Mouse (Mus musculus) heart, embryonic 10.5 days (tissue): ENCODE measurements around the gene Lsamp. TPM values are rescaled to one million over a fixed set of nuclear protein-coding genes. Genes with fewer than 3 reads are reported as not detected.

Experiments used
- DNase-seq: peaks from one replicate; pipeline ENCODE4 v3.0.0-alpha.2; 2017; ENCODE audit warnings: low spot score
- H3K27ac ChIP-seq: fragments of 300-500 bp; sonication (generic); 2 replicates; pipeline ENCODE4 v1.5.1; 2016; ENCODE audit warnings: mild to moderate bottlenecking
- H3K27me3 ChIP-seq: fragments of 300-500 bp; sonication (generic); 2 replicates; pipeline ENCODE4 v1.6.1; 2016; ENCODE audit warnings: mild to moderate bottlenecking; ENCODE audit not compliant: poor library complexity, insufficient read depth, severe bottlenecking
- H3K36me3 ChIP-seq: fragments of 300-500 bp; sonication (generic); 2 replicates; pipeline ENCODE4 v1.6.1; 2016; ENCODE audit warnings: mild to moderate bottlenecking, moderate library complexity
- H3K4me1 ChIP-seq: fragments of 300-500 bp; sonication (generic); 2 replicates; pipeline ENCODE4 v1.6.1; 2016; ENCODE audit warnings: mild to moderate bottlenecking
- H3K4me3 ChIP-seq: fragments of 300-500 bp; sonication (generic); 2 replicates; pipeline ENCODE4 v1.5.1; 2016; ENCODE audit warnings: mild to moderate bottlenecking, moderate library complexity
- H3K9me3 ChIP-seq: fragments of 300-500 bp; sonication (generic); 2 replicates; pipeline ENCODE4 v1.6.1; 2016; ENCODE audit warnings: mild to moderate bottlenecking, moderate library complexity
- WGBS: fragments of 180-500 bp; shearing (Covaris S2); methylation state at CpG from one replicate; pipeline ENCODE4 v1.1.7; 2016; 5-methylcytosine and 5-hydroxymethylcytosine counted together
- polyA plus RNA-seq: library from polyadenylated mRNA; unstranded; fragments of >200 nt; fragmentation: Nextera tagmentation; extraction: Ambion mirVana; gene quantifications from 2 replicates; pipeline ENCODE4 v1.2.1, GENCODE M21; 2016

Lsamp gene
- polyA plus RNA-seq, 1 experiment from 2014 or later = 2.1 TPM

DNA sequence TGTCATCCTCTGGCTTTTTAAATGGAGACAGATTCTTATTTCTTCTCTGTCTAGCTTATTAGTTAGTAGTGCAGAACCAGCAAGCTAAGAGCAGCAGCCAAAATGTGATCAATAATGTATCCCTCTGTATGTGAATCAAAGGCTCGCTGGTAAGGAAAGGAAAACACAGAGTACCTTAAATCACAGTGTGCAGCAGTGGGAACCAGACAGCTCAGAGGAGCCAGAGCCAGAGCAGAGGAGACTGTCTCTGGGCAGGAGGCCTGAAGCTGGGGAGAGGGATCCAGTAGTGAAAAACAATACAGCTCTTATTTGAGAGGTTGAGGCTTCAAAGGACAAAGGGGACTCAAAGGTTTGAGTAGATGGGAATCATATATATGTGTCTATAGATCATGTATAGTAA lies 857.6 kb downstream of the Lsamp start:
- Histone ChIP-seq H3K4me1 (no peaks in the 10 kb centered on the region), H3K27ac (no peak overlapping the region), H3K4me3 (no peak overlapping the region), H3K27me3 (no peaks in the 10 kb centered on the region), H3K9me3 (no peaks in the 10 kb centered on the region), H3K36me3 (no peaks in the 10 kb centered on the region)
- DNase-seq = no peak
- WGBS = 77% methylated on average over 1 of the region's 1 CpGs

DNA sequence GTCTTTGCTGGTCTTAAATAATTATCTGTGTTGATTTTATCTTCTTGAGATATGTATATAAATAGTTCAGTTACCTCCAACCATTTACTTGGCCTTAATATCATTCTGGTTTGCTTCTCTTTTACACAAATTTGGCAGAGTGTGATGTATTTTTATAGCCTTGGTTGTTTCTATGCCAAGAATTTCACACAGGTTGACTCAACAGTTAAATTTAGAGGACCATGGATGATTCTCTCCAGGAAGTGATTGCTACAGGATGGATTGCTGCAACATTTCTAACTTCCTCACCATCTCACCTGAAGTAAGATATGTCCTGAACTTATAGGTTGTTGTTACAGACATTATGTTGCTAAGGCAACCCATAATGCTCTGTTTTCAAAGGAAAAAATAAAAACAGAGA lies 882.6 kb downstream of the Lsamp start:
- no peaks in the 10 kb centered on the region for H3K36me3 ChIP-seq
- no peak overlapping the region for H3K27ac ChIP-seq
- no peaks in the 10 kb centered on the region for H3K9me3 ChIP-seq
- no peak for DNase-seq
- H3K27me3 ChIP-seq = no peaks in the 10 kb centered on the region
- H3K4me3 ChIP-seq = no peak overlapping the region
- H3K4me1 ChIP-seq = no peaks in the 10 kb centered on the region

DNA sequence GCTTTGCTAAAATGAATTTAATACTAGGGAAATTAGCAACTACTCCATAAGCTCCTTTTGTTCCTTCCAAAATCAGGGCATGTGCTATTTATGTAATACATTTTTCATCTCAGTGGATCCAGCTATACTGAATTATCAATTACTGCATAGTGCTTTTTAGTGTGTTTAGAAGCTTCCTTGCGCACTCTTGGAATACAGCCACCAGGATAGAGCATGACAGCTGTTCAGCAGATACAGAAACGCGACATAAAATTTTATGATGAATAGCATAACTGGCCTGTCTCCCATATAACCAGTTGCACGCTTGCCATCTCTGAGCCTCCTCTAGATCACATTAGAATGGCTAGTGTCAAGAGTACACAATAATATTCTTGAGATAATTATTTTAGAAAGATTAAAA lies 894.1 kb downstream of the Lsamp start:
- Histone ChIP-seq H3K27me3 (no peaks in the 10 kb centered on the region), H3K9me3 (no peaks in the 10 kb centered on the region), H3K27ac (no peak overlapping the region), H3K4me3 (no peak overlapping the region), H3K36me3 (no peaks in the 10 kb centered on the region), H3K4me1 (no peaks in the 10 kb centered on the region)
- WGBS = 85% methylated on average over 4 of the region's 4 CpGs
- DNase-seq = no peak

- 77% methylated on average over 5 of the region's 5 CpGs for WGBS
- no peak for DNase-seq
- no peaks in the 10 kb centered on the region for H3K27me3 ChIP-seq
- H3K4me1 ChIP-seq = no peaks in the 10 kb centered on the region
- no peak overlapping the region for H3K27ac ChIP-seq
- H3K36me3 ChIP-seq = no peaks in the 10 kb centered on the region
- H3K4me3 ChIP-seq = no peak overlapping the region
- no peaks in the 10 kb centered on the region for H3K9me3 ChIP-seq
Observed at GRCm38 (mm10) chr16:40881942-40882341, 897.8 kb downstream of the Lsamp start.

DNA sequence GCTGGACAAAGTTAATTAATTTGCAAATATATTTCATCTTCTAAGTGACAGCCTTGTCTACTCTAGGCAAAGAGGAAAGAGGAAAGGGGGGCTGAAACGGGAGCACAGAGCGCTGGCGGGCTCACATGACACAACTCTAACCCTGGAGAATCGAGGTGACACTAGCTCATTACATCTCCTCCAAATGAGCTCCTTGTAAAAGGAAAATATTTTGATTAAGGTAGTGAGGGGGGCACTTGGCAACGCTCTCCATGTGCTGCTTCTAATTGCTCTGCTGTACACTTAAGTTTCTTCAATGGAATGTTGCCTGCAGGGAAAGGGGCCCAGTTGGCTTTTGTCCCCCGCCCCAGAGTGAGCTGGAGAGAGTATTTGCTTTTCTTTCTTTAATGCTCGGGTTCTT lies 907.2 kb downstream of the Lsamp start:
- no peak overlapping the region for H3K27ac ChIP-seq
- no peaks in the 10 kb centered on the region for H3K4me1 ChIP-seq
- DNase-seq = no peak
- no peaks in the 10 kb centered on the region for H3K27me3 ChIP-seq
- 41% methylated on average over 7 of the region's 7 CpGs for WGBS
- no peaks in the 10 kb centered on the region for H3K36me3 ChIP-seq
- no peak overlapping the region for H3K4me3 ChIP-seq
- no peaks in the 10 kb centered on the region for H3K9me3 ChIP-seq

GRCm38 (mm10) chr16:40897768-40898327 lies 913.7 kb downstream of the Lsamp start:
- DNase-seq = no peak
- Histone ChIP-seq H3K4me1 (no peaks in the 10 kb centered on the region), H3K27me3 (no peaks in the 10 kb centered on the region), H3K36me3 (no peaks in the 10 kb centered on the region), H3K4me3 (no peak overlapping the region), H3K27ac (no peak overlapping the region), H3K9me3 (no peaks in the 10 kb centered on the region)
- WGBS = 71% methylated on average over 4 of the region's 4 CpGs

DNA sequence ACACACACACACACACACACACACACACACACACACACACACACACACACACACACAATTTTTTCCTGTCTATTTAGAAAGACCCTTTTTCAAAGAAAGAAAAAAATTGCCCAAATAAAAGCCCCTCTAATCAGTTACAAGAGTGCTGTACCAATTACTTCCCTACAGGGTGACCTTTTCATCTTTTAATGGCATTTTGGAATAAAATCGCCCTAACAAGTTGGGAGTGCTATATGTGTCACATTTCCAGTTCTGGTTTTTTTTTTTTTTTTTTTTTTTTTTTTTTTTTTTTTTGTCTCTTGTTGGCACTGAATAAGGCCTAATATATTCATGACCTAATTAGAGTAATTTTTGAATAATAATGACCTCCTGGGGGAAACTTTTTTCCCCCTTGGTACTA lies 923.7 kb downstream of the Lsamp start:
- Histone ChIP-seq H3K4me1 (no peaks in the 10 kb centered on the region), H3K4me3 (no peak overlapping the region), H3K9me3 (no peaks in the 10 kb centered on the region), H3K27ac (no peak overlapping the region), H3K27me3 (no peaks in the 10 kb centered on the region), H3K36me3 (no peaks in the 10 kb centered on the region)
- 63% methylated on average over 1 of the region's 1 CpGs for WGBS
- DNase-seq = no peak

- Histone ChIP-seq H3K27me3 (no peaks in the 10 kb centered on the region), H3K4me3 (no peak overlapping the region), H3K9me3 (no peaks in the 10 kb centered on the region), H3K27ac (no peak overlapping the region), H3K36me3 (no peaks in the 10 kb centered on the region), H3K4me1 (no peaks in the 10 kb centered on the region)
- 80% methylated on average over 2 of the region's 2 CpGs for WGBS
- DNase-seq = no peak
Observed at GRCm38 (mm10) chr16:40914141-40914540, 930.0 kb downstream of the Lsamp start.

DNA sequence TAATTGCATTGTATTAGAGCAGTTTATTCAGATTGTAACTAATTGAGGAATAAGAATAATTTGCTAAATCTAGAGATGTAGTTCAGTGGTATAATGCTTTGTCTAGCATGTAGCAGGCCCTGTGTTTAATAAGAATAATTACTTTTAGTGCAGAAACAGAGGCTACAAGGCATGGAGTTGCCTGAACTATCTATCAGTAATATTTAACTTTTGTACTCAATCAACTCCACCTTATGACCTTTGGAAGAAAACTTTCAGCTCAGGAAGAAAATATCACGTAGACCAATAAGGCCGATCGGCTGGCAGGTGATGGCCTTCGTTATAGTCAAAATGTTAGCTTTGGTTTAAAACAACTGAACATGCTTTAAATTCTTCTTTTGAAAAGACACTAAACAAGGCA lies 946.4 kb downstream of the Lsamp start:
- H3K27me3 ChIP-seq = no peaks in the 10 kb centered on the region
- no peaks in the 10 kb centered on the region for H3K4me1 ChIP-seq
- no peak overlapping the region for H3K27ac ChIP-seq
- H3K9me3 ChIP-seq = no peaks in the 10 kb centered on the region
- DNase-seq = no peak
- no peak overlapping the region for H3K4me3 ChIP-seq
- no peaks in the 10 kb centered on the region for H3K36me3 ChIP-seq
- 93% methylated on average over 4 of the region's 4 CpGs for WGBS

- Histone ChIP-seq H3K27me3 (no peaks in the 10 kb centered on the region), H3K36me3 (no peaks in the 10 kb centered on the region), H3K4me1 (no peaks in the 10 kb centered on the region), H3K9me3 (no peaks in the 10 kb centered on the region), H3K4me3 (no peak overlapping the region), H3K27ac (no peak overlapping the region)
- no peak for DNase-seq
- 86% methylated on average over 3 of the region's 3 CpGs for WGBS
Observed at GRCm38 (mm10) chr16:40942266-40942665, 958.1 kb downstream of the Lsamp start.

DNA sequence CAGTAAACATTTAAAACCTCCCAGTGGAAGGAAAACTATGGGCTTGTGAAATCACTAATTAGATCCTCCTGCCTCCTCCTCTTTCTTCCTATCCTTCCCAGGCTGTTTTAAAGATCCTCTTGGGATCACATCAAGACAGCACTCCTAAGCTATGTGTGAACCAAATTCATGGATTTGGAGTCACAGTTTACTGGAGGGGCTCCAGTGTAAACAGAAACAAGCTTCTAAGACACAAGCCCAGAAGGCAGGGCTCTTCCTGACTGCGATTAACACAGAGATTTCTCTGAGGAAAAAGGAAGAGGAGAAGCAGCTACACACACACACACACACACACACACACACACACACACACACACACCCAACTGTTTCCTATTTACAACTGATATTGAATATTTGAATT lies 961.7 kb downstream of the Lsamp start:
- DNase-seq = no peak
- Histone ChIP-seq H3K4me1 (no peaks in the 10 kb centered on the region), H3K36me3 (no peaks in the 10 kb centered on the region), H3K9me3 (no peaks in the 10 kb centered on the region), H3K27ac (no peak overlapping the region), H3K4me3 (no peak overlapping the region), H3K27me3 (no peaks in the 10 kb centered on the region)
- WGBS = 40% methylated on average over 1 of the region's 1 CpGs

DNA sequence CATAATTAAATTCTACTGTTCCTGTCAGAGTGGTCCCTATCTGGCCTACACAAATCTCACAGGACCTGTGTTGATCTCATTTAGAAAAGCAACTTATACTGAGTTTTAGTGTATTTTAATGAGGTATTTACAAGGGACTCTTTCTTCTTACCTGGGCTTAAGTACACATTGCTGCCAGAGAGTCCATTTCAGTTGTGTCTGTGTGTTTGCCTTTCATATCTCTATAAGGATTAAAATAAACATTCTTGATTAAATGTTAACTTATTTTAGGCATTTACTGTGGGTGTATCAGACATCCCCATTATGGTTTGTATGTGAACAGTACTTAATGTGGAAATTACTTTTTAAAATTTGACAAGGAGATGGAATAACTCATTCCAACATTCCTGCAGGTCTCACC lies 963.9 kb downstream of the Lsamp start:
- H3K27me3 ChIP-seq = no peaks in the 10 kb centered on the region
- no peak overlapping the region for H3K4me3 ChIP-seq
- H3K27ac ChIP-seq = no peak overlapping the region
- H3K4me1 ChIP-seq = no peaks in the 10 kb centered on the region
- H3K9me3 ChIP-seq = no peaks in the 10 kb centered on the region
- H3K36me3 ChIP-seq = no peaks in the 10 kb centered on the region
- DNase-seq = no peak

GRCm38 (mm10) chr16:40959211-40959610 lies 975.0 kb downstream of the Lsamp start:
- DNase-seq = no peak
- H3K9me3 ChIP-seq = no peaks in the 10 kb centered on the region
- H3K27me3 ChIP-seq = no peaks in the 10 kb centered on the region
- no peak overlapping the region for H3K4me3 ChIP-seq
- WGBS = 63% methylated on average over 2 of the region's 2 CpGs
- H3K27ac ChIP-seq = no peak overlapping the region
- 0 out of 2 replicates have a peak, but pooled peaks cover 3% of the 10 kb centered on the region for H3K4me1 ChIP-seq
- no peaks in the 10 kb centered on the region for H3K36me3 ChIP-seq

- Histone ChIP-seq H3K27me3 (no peaks in the 10 kb centered on the region), H3K36me3 (no peaks in the 10 kb centered on the region), H3K9me3 (no peaks in the 10 kb centered on the region), H3K4me1 (0 out of 2 replicates have a peak, but pooled peaks cover 3% of the 10 kb centered on the region), H3K4me3 (no peak overlapping the region), H3K27ac (no peak overlapping the region)
- no peak for DNase-seq
- WGBS = 77% methylated on average over 1 of the region's 1 CpGs
Observed at GRCm38 (mm10) chr16:40960586-40960985, 976.4 kb downstream of the Lsamp start.
